Mouse (Mus musculus) ES-Bruce4 (cell line): ENCODE results near the gene Wdr41.

Experiments used
- CTCF ChIP-seq: IDR thresholded peaks from one replicate; pipeline ENCODE4 v1.8.1; 2011; ENCODE audit warnings: low read depth, low read length
- EP300 ChIP-seq: IDR thresholded peaks from 2 replicates; pipeline ENCODE4 v1.6.1; 2011; ENCODE audit warnings: low read depth, low read length; ENCODE audit not compliant: insufficient read depth
- POLR2A ChIP-seq: IDR thresholded peaks from one replicate; pipeline ENCODE4 v1.8.1; 2011; ENCODE audit warnings: low read length; ENCODE audit not compliant: insufficient read depth

GRCm38 (mm10) chr13:95040140-95040738 is 64.1 kb downstream of the Wdr41 start:
- TF ChIP-seq CTCF (no peak), EP300 (no peak), POLR2A (no peak)
